Mouse (Mus musculus) layer of hippocampus, adult 18-20 months (tissue): ENCODE measurements at regions not wholly inside any gene's neighbourhood (a gene's known extent, or its start where the extent isn't known, plus 50 kb on each side); places are given as distances from the start of the nearest gene placed in this dataset.
A peak's percentile ranks its signal among the peaks of the same experiment; 100 is the strongest.

Experiments used
- DNase-seq, 2 experiments: peaks; one replicate each; pipeline ENCODE4 v3.0.0; 2022; ENCODE audit warnings: low spot score in 2 of 2

DNA sequence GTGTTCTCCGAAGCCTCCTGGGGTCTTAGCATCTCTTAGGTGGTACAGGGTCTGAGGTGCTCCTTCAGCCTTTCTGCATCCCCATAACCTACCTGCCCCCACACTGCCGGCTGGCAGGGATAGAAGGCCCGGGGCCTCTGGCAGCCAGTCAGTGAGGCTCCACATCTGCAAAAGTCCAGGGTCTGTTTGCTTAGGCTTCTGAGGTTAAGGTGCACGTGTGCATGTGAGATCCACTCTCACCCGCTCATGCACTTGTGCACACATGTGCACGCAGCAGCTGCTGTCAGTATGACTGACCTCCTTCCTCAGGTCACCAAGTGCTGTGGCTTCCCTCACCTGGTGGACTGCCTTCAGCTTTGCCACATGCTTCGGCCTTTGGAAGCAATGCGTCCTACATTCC lies 75.3 kb upstream of the Bod1 start:
- no peak for DNase-seq

DNA sequence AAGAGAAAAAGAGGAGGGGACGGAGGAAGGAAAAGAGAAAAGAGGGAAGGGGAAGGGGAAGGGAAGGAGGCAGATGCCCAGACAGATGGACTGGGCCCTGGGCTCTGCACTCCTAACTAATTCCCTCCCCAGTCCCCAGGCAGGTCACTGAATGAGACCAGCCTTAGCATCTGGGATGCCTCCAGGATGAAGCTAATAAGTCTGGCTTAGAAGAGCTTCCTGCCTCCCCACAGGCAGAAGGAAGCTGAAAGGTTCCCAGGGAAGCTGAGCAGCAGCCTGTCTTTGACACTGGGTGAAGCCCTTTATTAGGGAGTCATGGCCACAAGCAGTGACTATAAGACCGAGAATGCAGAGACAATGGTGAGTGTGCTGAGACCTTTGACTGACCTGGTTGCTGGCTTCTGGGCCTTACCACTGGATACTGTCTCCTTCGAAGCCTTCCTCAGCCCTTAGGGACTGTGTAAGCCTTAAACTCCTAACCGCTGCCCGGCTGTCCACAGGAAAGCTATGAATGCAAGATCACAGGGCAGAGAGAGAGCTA lies 76.7 kb upstream of the Bod1 start:
- no peak for DNase-seq

DNA sequence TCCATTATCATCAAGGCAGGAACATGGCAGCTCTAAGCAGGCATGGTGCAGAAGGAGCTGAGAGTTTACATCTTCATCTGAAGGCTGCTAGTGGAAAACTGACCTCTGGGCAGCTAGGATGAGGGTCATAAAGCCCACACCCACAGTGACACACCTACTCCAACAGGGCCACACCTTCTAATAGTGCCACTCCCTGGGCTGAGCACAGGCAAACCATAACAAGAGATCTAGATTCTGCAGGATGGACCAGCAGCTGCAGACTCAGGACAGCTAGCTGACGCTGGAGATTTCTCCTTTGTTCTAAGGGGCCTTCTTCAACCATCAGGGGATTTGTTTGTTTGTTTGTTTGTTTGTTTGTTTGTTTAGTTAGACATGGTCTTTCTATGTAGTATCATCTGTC lies 79.6 kb upstream of the Bod1 start:
- no peak for DNase-seq

DNA sequence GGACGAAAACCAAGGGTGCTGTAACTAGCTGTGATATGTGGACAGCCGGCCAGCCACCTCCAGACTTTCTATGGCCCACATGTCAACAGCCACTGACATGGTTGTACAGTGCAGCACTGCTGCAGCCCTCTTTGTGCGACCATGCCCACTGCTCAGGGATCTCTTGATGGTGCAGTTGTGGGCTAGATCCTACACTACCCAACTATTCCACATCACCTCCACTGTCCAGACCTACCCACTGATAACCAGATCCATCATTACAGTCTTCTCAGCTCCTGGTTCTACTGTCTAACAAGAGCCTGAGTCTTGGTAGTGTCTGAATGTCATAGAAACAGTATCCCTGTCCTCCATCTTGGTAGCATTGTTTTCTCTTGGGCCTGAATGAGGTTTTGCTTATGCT lies 81.5 kb upstream of the Bod1 start:
- no peak for DNase-seq

DNA sequence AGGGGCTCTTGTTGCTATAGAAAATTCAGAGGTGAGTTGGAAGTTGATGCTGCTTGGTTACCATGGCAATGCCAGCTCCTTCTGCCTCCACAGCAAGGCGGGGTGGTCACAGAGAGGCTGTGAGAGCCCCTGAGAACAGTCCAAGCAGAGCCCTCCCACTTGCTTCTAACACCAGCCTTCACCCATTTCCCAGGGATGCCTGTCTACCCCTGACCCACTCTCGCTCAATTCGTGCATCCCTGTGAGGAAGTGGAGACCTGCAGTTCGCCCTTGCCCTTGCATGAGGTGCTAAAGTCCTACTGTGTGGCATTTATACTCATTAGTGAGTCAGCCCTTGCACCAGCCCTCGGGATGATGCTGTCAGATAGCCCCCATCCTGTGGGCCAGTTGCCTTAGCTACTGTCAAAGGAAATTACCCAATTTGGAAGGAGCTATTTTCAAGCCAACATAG lies 82.1 kb upstream of the Bod1 start:
- no peak for DNase-seq

DNA sequence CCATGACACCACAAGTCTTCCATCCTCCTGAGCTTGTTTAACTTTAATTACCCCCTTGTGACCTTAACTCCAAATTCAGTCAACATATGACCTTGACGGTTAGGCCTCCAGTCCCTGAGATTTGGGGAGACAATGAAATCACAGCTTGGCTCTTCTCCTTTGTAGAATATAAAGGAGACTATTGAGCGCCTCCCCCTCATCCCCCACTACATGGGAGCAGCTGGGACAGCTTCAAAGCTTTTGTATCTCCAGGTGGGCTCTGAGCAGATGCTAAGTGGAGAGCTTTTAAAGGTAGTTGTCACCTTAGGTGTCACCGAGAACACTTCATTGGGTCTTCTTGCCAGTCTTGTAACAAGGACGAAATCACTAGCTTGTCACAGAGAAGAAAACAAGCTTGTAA lies 82.7 kb upstream of the Bod1 start:
- DNase-seq = no peak

DNA sequence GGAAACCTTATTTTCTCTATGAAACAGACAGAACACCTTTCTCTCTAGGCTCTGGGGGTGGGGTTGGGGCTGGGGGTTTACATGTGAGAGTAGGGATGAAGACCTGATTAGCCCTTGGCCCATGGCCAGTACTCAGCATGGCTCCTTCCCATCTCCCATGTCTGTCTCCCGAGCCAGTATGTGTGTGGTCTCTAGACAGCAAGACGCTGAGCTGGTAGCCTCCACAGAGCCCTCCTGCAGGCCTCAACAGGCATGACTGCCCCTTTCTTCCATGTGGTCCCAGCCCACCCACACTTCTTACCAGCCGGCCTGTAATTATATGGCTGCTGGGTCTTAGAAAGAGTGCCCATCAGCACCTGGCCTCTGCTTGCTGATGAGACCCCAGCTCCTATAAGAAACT lies 84.2 kb upstream of the Bod1 start:
- no peak for DNase-seq

DNA sequence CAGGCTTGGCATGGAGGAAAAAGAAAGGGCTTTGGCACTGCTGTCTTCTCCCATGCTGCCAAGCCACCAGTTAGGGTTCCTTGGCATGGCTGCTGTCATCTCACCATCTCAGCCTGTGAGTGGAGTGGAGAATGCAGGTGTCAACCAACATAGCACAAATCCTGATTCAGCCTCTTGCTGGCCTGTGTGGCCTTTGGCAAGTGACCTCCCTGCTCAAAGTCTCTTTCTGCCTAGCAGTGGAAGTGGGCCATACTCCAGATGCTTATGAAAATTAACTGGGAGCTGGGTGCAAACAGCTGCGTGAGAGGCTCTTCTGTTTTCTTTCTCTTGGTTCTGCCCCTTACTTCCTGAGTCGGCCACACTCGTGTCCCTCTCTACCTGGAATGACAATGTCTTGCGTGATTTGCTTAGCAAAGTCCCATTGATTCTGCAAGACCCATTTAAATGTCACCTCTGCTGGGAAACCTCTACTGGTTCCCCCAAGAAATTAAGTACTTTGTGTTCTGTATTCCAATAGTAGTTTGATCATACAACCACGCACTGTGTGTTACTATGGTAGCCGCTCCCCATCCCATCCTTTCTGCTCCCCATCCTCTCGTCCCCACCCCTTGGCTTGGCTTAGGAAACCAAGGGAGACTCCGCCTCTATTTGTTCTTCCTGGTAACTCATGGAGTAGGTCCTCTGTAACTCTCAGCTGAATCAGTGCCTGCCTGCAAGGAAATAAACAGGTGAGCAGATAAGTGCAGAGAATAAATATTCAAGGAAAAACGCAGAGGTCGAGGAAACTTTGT lies 84.9 kb upstream of the Bod1 start:
- peak; percentile 67 to 74 for DNase-seq

DNA sequence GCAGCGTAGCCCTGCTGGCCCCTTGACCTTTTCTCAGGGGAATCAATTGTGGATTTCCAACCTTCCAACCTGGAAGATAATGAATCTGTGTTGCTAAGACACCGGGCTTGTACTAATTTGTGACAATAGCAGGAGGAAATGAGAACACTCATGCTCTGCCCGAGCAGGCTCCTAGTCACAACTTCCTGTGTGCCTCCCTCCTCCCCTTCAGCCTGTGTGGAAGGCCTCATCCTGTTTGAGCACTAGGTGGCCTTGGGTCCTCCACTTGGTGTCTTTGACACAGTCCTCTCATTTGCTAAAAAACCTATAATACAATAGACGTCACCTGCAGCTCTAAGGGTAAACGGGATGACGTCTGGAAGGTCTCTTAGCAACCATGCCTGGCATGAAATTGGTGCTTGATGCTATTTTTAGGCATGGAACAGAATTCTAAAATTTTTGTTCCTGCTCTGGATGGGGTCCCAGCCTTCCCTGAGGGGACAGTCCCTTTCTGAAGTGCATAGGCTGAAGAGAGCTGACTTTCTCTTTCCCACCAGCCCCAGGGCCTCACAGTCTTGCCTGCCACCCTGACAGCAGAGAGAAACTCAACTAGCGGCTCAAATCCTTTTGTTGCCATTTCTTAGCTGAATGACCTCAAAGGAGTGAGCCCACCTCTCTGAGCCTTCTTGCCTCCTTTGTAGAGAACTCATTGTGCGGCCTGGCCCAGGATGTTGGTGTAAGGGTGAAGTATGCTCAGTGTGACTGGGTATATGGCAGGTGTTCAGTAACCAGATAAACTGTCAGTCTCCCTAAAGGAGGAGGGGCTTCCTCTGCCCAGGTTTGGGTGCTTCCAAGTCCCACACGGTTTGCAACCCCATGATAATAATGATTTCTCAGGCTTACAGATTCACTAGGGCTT lies 88.4 kb upstream of the Bod1 start:
- DNase-seq = peak; percentile 35 to 65

DNA sequence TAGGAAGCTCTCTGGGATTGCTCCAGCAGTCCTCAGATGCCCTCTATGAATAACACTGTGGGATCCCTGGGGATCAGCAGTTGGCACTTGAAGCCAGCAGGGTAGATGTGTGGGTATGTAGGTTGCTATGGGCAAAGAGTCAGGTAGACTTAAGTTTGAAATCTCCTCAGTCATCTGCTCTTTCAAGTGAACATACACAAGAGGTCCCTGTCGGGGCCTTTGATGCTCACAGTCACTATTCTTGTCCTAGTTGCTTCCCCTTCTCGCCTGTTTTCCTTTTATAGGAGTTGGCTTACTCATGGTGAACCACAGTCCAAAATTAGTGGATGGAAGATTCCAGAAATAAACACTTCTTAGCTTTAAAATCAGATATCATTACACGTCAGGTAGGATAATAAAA lies 92.2 kb upstream of the Bod1 start:
- DNase-seq = no peak

DNA sequence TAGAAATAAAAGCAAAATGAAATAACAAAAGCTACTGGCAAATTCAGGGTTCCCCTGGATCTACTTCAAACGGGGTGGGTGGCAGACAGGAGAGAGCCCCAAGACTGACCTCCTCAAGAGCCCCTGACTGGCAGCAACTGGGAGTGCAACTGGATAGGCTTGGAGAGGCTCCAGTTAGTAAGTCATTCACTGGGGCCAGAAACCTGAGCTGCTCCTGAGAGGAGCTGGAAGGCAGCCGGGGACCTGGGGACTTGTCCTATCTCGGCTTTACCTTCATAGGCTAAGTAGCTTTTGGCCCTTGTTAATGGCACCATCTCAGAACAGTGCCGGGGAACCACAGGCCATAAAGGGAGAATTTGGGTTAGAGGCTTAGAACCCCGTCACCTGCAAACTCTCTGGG lies 94.6 kb upstream of the Bod1 start:
- DNase-seq = no peak

DNA sequence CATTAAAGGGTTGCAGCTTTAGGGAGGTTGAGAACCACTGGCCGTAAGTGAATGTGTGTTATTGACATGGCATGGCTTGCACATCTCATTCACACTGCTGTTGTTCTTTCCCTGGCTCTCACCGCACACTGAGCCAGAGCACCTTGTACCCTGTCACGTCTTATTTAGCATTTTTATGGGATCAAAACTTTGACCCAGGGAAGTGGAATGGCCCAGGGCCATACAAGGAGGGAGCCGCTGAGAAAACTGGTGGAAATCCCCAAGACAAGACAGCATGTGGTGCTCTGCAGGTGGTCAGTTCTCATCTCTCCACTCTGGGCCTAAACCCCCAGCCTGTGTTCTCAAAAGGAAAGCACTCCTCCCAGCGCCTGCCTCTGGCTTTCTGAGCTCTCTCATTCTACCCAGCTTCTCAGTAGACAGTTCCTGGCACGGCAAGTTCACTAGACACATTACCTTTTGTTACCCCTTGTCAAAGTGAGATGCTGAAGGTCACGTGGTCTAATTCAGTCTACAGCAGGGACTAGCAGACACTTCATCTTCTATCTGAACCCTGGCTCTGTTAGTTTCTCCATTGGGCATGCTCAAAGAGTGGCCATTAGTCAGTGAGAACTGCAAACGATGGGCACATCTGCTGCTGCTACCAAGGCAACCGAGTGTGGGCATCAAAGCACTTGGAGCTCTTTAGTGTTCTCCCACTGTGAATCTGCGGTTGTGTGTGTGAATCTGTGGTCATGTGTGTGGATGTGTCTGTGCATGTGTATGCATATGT lies 96.2 kb upstream of the Bod1 start:
- peak; percentile 65 to 80 for DNase-seq

DNA sequence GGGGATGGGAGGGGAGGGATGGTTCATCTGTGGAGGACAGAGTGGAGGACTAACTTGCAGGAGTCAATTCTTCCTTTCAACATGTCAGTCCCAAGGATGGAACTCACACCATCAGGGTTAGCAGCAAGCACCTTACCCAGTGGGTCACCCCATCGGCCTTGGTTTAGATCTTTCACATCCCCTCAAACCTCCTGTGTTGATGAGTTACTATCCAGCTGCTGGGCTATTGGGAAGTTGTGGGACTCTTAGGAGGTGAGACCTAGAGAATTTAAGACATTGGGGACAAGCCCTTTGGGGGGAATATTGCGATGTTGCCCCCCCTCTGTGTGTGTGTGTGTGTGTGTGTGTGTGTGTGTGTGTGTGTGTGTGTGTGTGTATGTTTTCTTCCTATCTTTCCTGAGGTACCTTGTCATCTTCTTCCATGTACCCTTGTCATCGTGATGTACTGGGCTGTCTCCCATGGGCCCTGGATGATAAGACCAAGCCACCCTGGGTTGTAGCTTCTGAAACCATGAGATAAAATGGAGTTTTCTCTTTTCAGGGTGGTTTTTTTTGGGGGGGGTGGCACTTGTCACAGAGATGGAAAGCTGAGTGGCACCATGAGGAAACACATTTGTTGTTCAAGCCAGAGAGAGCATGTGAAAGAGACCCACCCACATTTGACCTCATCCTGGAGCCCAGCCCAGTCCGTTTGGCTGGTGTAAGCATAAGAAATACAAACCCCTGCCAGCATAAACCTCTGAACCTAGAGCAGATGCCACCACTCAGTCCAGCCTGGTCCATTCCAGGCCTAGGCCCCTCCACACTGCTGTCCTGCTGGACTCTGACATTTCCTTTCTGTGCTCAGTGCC lies 98.3 kb upstream of the Bod1 start:
- DNase-seq = peak in 1 of 2 experiments; percentile 64

DNA sequence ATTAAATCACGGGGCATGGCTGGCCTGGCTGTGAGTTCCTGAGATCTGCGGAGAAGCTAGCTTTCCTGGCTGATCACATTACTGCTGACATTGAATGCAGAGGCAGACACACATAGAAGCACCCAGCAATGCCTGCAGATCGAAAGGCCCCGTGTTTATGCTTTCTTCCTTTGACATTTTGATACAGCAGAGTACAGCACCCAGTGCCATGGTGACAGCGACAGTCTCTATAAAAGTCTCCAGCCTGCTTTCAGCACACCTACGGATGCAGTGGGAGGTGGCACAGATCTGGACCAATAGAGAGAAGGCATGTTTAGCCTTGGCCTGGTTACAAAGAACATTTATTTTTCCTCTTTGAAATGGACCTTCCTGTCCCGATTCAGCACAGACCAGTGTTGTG lies 99.2 kb upstream of the Bod1 start:
- peak; percentile 67 to 84 for DNase-seq

DNA sequence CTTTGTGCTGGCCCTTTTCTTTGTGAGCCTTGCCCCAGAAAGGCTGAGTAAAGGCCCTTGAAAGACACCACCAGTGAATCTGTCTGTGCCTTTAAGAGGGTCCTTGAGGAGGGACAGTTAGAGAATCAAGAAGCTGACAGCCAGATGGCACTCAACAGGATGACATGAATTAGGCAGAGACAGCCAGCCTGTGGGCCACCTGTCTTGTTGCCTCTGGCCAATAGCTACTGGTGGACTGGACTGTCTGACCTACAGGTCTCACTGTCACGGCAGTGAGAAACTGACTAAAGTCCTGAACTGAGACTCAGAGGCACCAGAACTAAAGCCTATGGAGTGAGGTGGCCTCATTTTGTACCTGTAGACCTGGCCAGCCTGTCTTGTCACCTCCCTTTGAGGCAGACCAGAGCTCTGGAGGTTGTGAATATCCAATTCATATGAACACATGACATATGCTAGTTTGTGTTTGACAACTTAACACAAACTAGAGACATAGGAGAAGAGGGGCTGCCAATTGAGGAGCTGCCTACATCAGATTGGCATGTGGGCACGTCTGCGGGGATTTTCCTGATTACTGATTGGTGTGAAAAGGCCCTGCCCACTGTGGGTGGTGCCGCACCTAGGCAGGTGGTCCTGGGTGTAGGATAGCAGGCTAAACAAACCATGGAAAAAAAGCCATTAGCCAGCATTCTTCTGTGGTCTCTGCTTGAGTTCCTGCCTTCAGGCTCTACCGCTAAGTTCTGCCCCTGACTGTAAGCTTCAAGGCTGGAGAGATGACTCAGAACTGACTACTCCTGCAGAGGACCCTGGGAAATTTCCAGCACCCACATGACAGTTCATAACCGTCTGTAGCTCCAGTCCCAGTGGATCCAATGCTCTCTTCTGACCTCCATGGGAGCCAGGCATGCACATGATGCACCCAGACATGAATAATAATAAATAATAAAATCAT lies 100.1 kb upstream of the Bod1 start:
- no peak for DNase-seq

DNA sequence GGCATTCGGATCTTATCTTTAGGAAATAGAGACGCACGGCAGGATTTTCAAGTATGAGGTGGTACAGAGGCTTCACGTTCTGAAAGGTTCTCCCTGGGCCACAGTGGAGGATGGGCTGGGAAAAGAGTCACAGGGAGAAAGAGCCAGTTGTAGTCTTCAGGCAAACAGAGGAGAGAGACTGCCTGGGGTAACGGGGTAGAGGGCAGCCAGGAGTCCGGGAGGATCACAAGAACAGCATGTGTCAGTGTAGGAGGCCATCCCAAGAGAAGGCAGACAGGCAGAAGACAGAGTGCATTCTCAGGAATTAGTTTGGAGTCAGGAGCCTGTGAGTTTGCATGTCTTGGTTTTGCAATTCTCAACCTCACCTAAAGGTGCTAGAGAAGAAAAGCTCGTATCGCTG lies 94.5 kb upstream of the Cpeb4 start:
- no peak for DNase-seq

DNA sequence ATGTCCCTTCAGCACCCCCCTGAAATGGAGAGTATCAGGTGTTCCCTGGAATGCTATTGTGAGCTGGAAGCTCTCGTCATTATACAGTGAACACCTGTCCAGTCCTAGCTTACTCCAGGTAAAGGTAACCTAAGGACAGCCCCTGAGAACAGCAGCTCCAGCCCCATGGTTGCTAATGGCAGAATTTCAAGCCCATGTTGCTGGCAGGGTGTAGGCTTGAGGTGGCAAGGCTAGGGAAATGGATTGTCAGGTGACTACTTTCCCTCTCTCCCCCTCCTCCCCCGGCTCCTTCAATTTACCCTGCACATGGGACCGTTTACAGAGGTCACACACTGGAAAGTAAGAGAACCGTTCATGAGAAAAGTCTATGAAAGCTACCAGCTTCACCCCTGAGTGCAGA lies 93.2 kb upstream of the Cpeb4 start:
- DNase-seq = no peak

DNA sequence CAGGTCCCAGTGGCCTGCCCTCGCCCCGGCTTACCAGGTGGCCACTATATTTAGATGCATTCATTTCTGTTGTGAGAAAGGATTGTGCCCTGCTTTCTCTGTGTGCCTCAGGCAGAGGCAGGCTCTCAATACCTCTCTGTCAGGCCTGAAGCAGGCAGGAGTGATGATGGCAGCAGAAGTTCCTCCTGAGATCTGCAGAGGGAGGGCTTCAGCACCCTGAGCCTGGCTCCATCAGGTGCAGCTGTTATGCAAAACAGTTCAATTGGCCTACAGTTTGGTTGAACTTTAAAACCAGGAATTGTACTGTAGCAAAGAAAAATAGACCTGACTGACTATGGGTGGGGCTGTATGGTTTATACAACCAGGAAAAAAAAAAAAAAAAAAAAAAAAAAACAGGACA lies 92.7 kb upstream of the Cpeb4 start:
- no peak for DNase-seq

DNA sequence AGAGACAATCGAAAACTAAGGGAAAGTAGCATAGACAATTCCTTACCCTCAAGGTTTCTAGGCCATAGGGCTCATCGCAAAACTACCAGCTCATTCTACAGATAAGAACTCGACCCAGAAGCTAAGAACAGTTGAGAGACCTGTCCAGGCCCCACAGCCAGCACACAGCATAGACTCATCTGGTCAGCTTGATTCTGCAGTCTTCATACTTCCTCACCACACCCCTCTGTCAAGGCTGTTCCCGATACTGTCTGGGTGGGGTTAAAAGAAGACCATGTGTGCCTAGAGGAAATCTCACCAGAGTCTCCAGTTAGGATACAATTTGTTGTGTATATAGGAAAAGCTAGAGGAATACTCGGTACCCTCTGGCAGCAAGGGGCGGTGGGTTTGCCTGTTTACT lies 91.0 kb upstream of the Cpeb4 start:
- no peak for DNase-seq
